Mouse (Mus musculus) layer of hippocampus, adult 18-20 months (tissue): ENCODE measurements around the gene Synj1. TPM values are rescaled to one million over a fixed set of nuclear protein-coding genes. Genes with fewer than 3 reads are reported as not detected.

Experiments used
- DNase-seq, 2 experiments: peaks; one replicate each; pipeline ENCODE4 v3.0.0; 2022; ENCODE audit warnings: low spot score in 2 of 2
- microRNA-seq, 2 experiments: library from miRNA; unstranded; fragments of <30 nt; microRNA quantifications; one replicate each; pipeline ENCODE4 v1.2.0; 2021
- total RNA-seq, 2 experiments: library from RNA; stranded (reverse); gene quantifications; 2 replicates each; pipeline ENCODE4 v1.2.3; 2021

Gene Synj1
- total RNA-seq, 2 experiments from 2014 or later, result 425 to 459 TPM

DNA sequence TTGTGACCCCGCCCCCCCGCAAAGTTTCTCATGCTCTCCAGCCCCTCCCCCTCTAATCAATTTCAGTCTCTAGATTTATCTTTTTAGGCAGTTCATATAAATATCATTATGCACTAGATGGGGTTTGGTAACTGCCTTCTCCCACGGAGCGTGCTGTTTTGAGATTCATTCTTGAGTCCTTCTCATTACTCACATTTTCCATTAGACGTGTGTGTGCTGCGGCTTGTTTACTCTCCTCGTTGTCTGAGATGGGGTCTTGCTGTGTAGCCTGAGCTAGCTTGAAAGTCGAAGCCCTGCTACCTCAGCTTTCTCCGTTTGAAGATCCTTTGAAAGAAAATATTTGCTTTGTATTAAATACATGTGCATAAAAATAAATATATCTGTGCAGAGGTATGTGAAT, 117.3 kb downstream of the Synj1 start:
- DNase-seq, result no peak

DNA sequence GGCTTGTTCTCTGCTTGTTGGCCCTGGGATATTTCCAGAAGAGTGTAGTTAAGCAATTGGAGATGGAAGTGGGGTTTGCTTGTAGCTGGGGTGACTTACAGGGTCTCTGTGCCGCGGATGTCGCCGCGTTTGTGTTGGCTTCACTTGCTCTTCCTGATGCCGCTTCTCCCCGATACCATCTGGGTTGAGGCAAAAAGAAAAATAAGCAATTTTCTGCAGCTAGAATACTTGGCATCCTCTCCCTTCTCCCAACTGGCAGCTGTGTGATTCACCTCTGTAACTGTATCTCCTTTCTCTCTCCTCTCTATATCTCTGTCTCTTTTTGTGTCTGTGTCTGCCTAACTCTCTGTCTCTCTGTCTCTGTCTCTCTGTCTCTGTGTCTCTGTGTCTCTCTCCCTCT, 118.1 kb downstream of the Synj1 start:
- DNase-seq, result peak in 1 of 2 experiments; percentile 17

DNA sequence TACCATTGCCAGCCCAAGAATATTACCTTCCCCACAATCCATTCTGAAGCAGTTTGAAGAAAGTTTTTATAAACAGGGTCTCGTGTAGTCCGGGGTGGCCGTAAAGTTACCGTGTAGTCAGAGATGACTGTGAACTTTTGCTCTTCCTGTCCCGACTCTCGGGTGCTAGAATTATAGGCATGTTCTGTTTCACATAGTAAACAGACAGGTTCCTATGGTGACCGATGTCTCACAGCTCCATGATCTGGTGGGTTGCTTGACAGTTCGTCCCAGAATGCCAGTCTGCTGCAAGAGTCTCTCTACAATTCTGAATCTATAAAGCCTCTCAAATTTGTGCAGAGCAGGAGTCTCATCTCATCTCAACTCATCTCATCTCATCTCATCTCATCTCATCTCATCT, 119.0 kb downstream of the Synj1 start:
- peak in 1 of 2 experiments; percentile 44 for DNase-seq

DNA sequence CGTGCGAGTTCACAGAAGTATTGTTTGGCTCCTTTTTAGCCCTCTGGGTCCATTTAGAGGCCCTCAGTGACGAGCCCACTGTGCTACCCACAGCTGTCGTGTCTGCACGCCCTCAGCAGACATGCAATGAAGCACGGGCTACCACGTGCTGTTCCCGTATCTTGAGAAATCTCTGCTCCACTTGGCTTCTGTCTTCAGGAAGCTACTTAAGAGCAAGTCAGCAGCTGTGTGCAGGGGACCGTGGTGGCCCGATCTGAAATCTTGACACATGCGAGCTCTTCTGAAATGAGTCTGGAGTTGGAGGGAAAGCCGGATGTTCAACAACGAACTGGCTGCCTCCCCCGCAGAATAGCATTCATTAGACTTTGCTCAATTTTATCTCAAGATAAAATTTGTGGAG, 119.5 kb downstream of the Synj1 start:
- DNase-seq, result no peak

DNA sequence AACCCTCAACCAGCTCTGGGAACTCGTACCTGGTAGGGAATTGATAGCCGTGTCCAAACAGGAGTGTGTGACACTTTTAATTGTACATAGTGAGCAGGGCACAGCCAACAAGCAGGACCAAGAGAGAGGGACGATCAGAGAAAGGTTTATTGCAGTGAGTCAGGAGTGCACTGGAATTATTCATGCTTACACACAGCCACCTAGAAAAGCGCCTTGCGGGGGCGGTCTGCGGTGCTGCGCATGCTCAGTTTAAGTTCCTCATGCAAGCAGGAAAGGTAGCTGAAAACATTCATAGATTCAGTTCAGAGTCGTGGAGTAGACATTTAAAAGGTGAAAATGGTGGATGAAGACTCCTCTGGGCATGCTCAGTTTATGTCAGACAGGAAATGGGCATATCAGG, 120.4 kb downstream of the Synj1 start:
- DNase-seq, result no peak

Small RNA genes lying within 50 kb of the gene (microRNA-seq; reads per million reads assigned to microRNA genes)
- 0 reads per million in 2 experiments for gene Gm22933

Other genes with a start within 250 kb of the Synj1 start
- 10 to 100 TPM; 14.7 to 14.9 TPM for gene Urb1, start 200.9 kb downstream of the Synj1 start, total RNA-seq
- gene Eva1c, start 184.6 kb downstream of the Synj1 start, total RNA-seq, result 1 to 10 TPM; 2.8 to 3.0 TPM
- 10 to 100 TPM; 47.2 to 59.6 TPM for gene Cfap298, start 76.2 kb downstream of the Synj1 start, total RNA-seq
- gene Paxbp1, start 33.2 kb upstream of the Synj1 start, total RNA-seq, result 10 to 100 TPM; 63.3 to 68.5 TPM
- gene 4932438H23Rik, start 83.8 kb upstream of the Synj1 start, total RNA-seq, result 1 to 10 TPM; 2.2 to 2.7 TPM
- 10 to 100 TPM; 23.1 to 25.2 TPM for gene Olig2, start 214.1 kb upstream of the Synj1 start, total RNA-seq